14 mouse cellular contexts compared by ENCODE assay signal in genomic region chr10:26638056-26638455, GRCm38 (mm10).
"Had no signal": no experiment of that assay in that cellular context is flagged by ENCODE, and none has a peak within 500 bp of the region (broad histone marks: within the 10 kb centered on the region; RNA-seq: fewer than 3 reads in every experiment).

No protein-coding gene starts in this region.

- H3K27me3 ChIP-seq: limb, embryonic 15.5 days; liver, embryonic 12.5 days; neural tube, embryonic 15.5 days; stomach, embryonic 15.5 days had no signal

- H3K27ac ChIP-seq: kidney, postnatal 0 days; limb, embryonic 15.5 days; liver, embryonic 12.5 days; midbrain, embryonic 10.5 days; neural tube, embryonic 15.5 days; stomach, embryonic 15.5 days had no signal

- H3K36me3 ChIP-seq: limb, embryonic 15.5 days; liver, embryonic 12.5 days; midbrain, embryonic 10.5 days; neural tube, embryonic 15.5 days; stomach, embryonic 15.5 days had no signal

- H3K9me3 ChIP-seq: limb, embryonic 15.5 days; liver, embryonic 12.5 days; midbrain, embryonic 10.5 days; neural tube, embryonic 15.5 days; stomach, embryonic 15.5 days had no signal

- H3K9ac ChIP-seq: limb, embryonic 15.5 days; liver, embryonic 12.5 days; lung, embryonic 14.5 days; neural tube, embryonic 15.5 days; stomach, embryonic 15.5 days had no signal

- H3K4me1 ChIP-seq: limb, embryonic 15.5 days; liver, embryonic 12.5 days; neural tube, embryonic 15.5 days; stomach, embryonic 15.5 days had no signal

- H3K4me3 ChIP-seq: limb, embryonic 15.5 days; liver, embryonic 12.5 days; midbrain, embryonic 10.5 days; myocyte; neural tube, embryonic 15.5 days; stomach, embryonic 15.5 days had no signal

- DNase-seq: kidney, postnatal 36 days; layer of hippocampus, adult 9-11 months; layer of hippocampus, postnatal 36 days; lung, embryonic 14.5 days; lung, postnatal 10 days; lung, postnatal 4 days; midbrain, embryonic 14.5 days had no signal
